Mouse (Mus musculus) embryonic fibroblast, embryonic 13.5 days (primary cell): ENCODE results near the gene Nsa2.

Source experiments
- CTCF ChIP-seq: IDR thresholded peaks from 2 replicates; pipeline ENCODE4 v1.5.1; 2011; ENCODE audit warnings: mild to moderate bottlenecking, control low read depth, low read length, moderate library complexity, borderline replicate concordance; ENCODE audit not compliant: insufficient read depth
- POLR2A ChIP-seq: IDR thresholded peaks from 2 replicates; pipeline ENCODE4 v1.6.1; 2011; ENCODE audit warnings: low read depth, mild to moderate bottlenecking, control low read depth, low read length, moderate library complexity

GRCm38 (mm10) chr13:97137466-97138400, at the start of gene Nsa2, which contains the start of gene Gfm2:
- peak; percentile 76 for TF ChIP-seq POLR2A
- no peak for TF ChIP-seq CTCF
